Mouse (Mus musculus): ENCODE results near the gene Olfr324. TPM values are rescaled to one million over a fixed set of nuclear protein-coding genes. Genes with fewer than 3 reads are reported as not detected.
A peak's percentile ranks its signal among the peaks of the same experiment; 100 is the strongest.

Gene Olfr324
- polyA plus RNA-seq, 1 experiment from 2014 or later, result not detected

DNA sequence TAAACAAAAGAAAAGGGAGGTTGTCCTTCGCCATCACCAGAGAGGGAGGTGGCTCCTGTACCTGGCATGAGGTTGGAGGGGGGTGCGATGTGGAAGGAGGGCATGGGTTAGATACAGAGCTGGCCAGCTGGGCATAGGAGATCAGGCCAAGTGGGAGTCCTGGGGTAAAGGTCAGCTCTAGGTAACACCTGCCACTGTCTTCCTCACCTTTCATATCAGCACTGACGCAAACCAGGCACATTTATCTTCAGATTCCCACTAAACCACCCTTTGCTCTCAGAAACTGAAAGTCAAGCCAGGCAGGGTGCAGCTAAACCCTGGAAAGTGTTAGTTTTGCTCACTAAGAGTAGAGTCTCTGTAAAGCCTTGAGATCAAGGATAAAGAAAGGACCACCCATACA lies 23.5 kb downstream of the Olfr324 start:
- 29% methylated on average over 3 of the region's 3 CpGs for WGBS
- DNase-seq (ENCODE audit: low spot score) (no peak), ATAC-seq (replicated peaks; ENCODE audit: low FRiP score, low TSS enrichment, low read depth) (peak; percentile 55)
- Histone ChIP-seq H3K36me3 (ENCODE audit: control insufficient read depth, insufficient read depth, low read length) (no peaks in the 10 kb centered on the region), H3K4me1 (replicated peaks; ENCODE audit: control insufficient read depth, insufficient read depth, low read length) (no peaks in the 10 kb centered on the region), H3K27ac (ENCODE audit: low read depth) (no peak overlapping the region), H3K9me3 (ENCODE audit: control insufficient read depth, low read length) (no peaks in the 10 kb centered on the region), H3K4me3 (ENCODE audit: low read depth, low read length) (no peak overlapping the region), H3K9ac (ENCODE audit: low read length) (no peak overlapping the region), H3K27me3 (replicated peaks; ENCODE audit: control insufficient read depth, insufficient read depth, low read length) (no peaks in the 10 kb centered on the region), H3K4me2 (ENCODE audit: low read length) (no peak overlapping the region)

DNA sequence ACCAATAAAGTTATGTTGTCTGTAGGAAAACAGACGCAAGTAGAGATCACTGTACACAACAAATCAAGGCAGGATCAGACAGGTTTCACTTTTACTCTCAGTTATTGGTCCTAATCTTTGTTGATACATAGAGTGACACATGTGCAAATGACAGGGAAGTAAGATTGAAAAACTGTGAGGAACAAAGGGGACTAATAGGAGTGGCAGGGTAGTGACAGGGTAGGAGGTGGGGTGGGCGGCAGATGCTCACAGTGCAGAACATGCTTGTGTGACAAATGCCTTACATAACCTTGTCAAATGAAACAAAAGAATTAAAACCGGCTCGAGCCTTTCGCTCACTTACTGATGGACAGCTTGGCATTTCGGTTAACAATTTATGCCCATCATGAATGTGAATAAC lies 23.9 kb downstream of the Olfr324 start:
- H3K4me2 ChIP-seq (ENCODE audit: low read length), result no peak overlapping the region
- H3K27ac ChIP-seq (ENCODE audit: low read depth), result no peak overlapping the region
- ATAC-seq (replicated peaks; ENCODE audit: low FRiP score, low TSS enrichment, low read depth) (peak; percentile 66; the same call in 1 of the 2 replicates), DNase-seq (ENCODE audit: low spot score) (no peak)
- H3K9ac ChIP-seq (ENCODE audit: low read length), result no peak overlapping the region
- H3K9me3 ChIP-seq (ENCODE audit: control insufficient read depth, low read length), result no peaks in the 10 kb centered on the region
- no peaks in the 10 kb centered on the region for H3K4me1 ChIP-seq (replicated peaks; ENCODE audit: control insufficient read depth, insufficient read depth, low read length)
- no peak overlapping the region for H3K4me3 ChIP-seq (ENCODE audit: low read depth, low read length)
- H3K36me3 ChIP-seq (ENCODE audit: control insufficient read depth, insufficient read depth, low read length), result no peaks in the 10 kb centered on the region
- H3K27me3 ChIP-seq (replicated peaks; ENCODE audit: control insufficient read depth, insufficient read depth, low read length), result no peaks in the 10 kb centered on the region
- 63% methylated on average over 6 of the region's 6 CpGs for WGBS

DNA sequence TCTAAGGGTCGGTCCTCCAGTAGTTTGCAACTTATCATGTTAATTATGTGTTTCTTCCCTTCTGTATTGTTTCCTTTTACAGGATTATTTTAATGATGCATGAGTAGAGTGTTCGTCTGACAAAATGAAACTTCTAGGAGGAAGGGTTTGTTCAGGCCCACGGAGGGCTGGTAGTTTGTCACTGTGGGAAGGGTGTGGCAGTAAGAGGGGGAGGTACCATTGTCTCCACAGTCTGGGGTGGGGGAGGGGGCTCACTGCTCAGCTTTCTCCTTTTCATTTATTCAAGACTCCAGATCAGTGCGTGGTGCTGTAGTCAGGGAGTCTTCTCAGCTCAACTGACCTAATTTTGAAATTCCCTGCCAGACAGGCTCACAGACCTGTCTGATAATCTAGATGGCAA lies 31.2 kb downstream of the Olfr324 start:
- Histone ChIP-seq H3K27ac (ENCODE audit: low read depth) (no peak overlapping the region), H3K4me1 (replicated peaks; ENCODE audit: control insufficient read depth, insufficient read depth, low read length) (no peaks in the 10 kb centered on the region), H3K9ac (ENCODE audit: low read length) (no peak overlapping the region), H3K4me2 (ENCODE audit: low read length) (no peak overlapping the region), H3K36me3 (ENCODE audit: control insufficient read depth, insufficient read depth, low read length) (no peaks in the 10 kb centered on the region), H3K4me3 (ENCODE audit: low read depth, low read length) (no peak overlapping the region), H3K9me3 (ENCODE audit: control insufficient read depth, low read length) (no peaks in the 10 kb centered on the region), H3K27me3 (replicated peaks; ENCODE audit: control insufficient read depth, insufficient read depth, low read length) (no peaks in the 10 kb centered on the region)
- DNase-seq (ENCODE audit: low spot score) (no peak), ATAC-seq (replicated peaks; ENCODE audit: low FRiP score, low TSS enrichment, low read depth) (no peak)
- WGBS, result 55% methylated on average over 4 of the region's 4 CpGs

DNA sequence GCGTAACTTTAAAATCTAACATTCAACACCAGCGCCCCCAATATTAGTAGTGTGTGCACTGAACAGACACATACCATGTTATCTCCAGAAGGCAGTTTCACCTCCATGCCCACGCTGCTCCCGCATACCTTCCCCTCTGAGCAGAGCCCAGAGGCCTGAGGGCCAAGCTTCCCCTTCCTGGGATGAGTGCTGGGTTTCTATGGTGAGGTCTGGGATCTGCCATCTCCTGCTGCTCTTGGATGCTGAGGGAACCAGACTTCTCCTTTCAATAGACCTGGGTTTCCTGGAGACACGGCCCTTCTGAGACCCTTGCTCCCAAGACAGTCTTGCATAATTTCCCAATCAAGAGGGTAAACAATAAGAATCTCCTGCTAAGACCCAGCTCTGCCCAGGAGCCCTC lies 35.5 kb downstream of the Olfr324 start, which contains the start of gene Olfr323:
TSS of gene Olfr323 (minus strand) at position 101 of the 400 bp plus-strand sequence.
- H3K27ac ChIP-seq (ENCODE audit: low read depth), result no peak within 1 kb of the TSS
- H3K4me2 ChIP-seq (ENCODE audit: low read length), result no peak within 1 kb of the TSS
- H3K4me1 ChIP-seq (replicated peaks; ENCODE audit: control insufficient read depth, insufficient read depth, low read length), result no peaks in the 10 kb centered on the region
- WGBS, result 79% methylated on average over 5 of the region's 5 CpGs
- H3K36me3 ChIP-seq (ENCODE audit: control insufficient read depth, insufficient read depth, low read length), result no peaks in the 10 kb centered on the region
- no peak for DNase-seq (ENCODE audit: low spot score)
- H3K27me3 ChIP-seq (replicated peaks; ENCODE audit: control insufficient read depth, insufficient read depth, low read length), result no peaks in the 10 kb centered on the region
- no peaks in the 10 kb centered on the region for H3K9me3 ChIP-seq (ENCODE audit: control insufficient read depth, low read length)
- H3K9ac ChIP-seq (ENCODE audit: low read length), result no peak within 1 kb of the TSS
- H3K4me3 ChIP-seq (ENCODE audit: low read depth, low read length), result no peak within 1 kb of the TSS
- ATAC-seq (replicated peaks; ENCODE audit: low FRiP score, low TSS enrichment, low read depth), result no peak

DNA sequence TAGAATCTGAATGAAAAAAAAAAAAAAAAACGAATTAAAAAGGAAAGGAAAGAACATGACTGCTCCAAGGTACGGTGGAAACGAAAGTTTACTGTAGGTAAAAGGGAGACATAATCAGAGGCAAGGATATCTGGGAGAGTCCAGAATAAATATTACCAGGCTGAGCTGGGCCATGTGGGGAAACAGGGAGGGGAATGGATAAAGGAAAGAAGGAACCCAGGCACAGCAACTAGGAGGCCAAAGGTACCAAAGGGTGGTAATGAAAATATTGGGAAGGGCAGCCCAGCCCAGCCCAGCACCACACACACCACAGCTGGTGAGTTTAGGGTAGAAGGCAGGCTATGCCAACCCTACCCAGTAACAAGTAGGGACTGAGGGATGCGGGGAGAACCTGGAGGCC lies 40.0 kb downstream of the Olfr324 start:
- ATAC-seq (replicated peaks; ENCODE audit: low FRiP score, low TSS enrichment, low read depth) (no peak), DNase-seq (ENCODE audit: low spot score) (no peak)
- 48% methylated on average over 4 of the region's 4 CpGs for WGBS
- no peaks in the 10 kb centered on the region for H3K9me3 ChIP-seq (ENCODE audit: control insufficient read depth, low read length)
- H3K36me3 ChIP-seq (ENCODE audit: control insufficient read depth, insufficient read depth, low read length), result no peaks in the 10 kb centered on the region
- 0 out of 2 replicates have a peak, but pooled peaks cover 2% of the 10 kb centered on the region for H3K27me3 ChIP-seq (replicated peaks; ENCODE audit: control insufficient read depth, insufficient read depth, low read length)
- H3K27ac ChIP-seq (ENCODE audit: low read depth), result no peak overlapping the region
- no peaks in the 10 kb centered on the region for H3K4me1 ChIP-seq (replicated peaks; ENCODE audit: control insufficient read depth, insufficient read depth, low read length)
- no peak overlapping the region for H3K4me2 ChIP-seq (ENCODE audit: low read length)
- no peak overlapping the region for H3K4me3 ChIP-seq (ENCODE audit: low read depth, low read length)
- no peak overlapping the region for H3K9ac ChIP-seq (ENCODE audit: low read length)

DNA sequence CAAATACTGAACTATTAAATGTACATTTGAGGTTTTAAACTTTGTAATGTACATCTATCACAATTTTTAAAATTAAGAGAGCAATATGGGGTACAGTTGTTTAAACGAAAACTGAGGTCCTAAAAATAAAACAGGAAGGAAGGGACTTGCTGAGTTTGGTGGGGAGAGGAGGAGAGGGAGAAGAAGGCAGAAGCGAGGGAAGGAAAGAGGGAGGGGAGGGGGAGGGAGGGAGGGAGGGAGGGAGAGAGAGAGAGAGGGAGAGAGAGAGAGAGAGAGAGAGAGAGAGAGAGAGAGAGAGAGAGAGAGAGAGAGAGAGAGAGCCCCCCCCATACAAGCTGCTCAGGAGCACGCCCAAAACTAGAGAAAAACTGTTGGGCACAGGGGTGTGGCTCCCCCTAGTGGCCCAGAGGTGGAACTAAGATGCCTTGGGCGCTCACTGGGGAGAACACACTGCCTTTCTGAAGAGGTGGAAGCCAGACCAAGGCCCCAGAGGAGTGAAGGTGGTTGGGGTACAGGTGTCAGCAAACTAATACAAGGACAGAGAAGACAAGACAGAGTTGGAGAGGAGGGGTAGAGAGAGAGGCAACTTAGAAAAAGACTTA lies 41.6 kb downstream of the Olfr324 start:
- peaks cover 11% of the 10 kb centered on the region; the same call in 1 of the 2 replicates for H3K27me3 ChIP-seq (replicated peaks; ENCODE audit: control insufficient read depth, insufficient read depth, low read length)
- WGBS, result 31% methylated on average over 4 of the region's 4 CpGs
- no peaks in the 10 kb centered on the region for H3K9me3 ChIP-seq (ENCODE audit: control insufficient read depth, low read length)
- H3K9ac ChIP-seq (ENCODE audit: low read length), result no peak overlapping the region
- H3K27ac ChIP-seq (ENCODE audit: low read depth), result no peak overlapping the region
- H3K4me1 ChIP-seq (replicated peaks; ENCODE audit: control insufficient read depth, insufficient read depth, low read length), result peaks cover 6% of the 10 kb centered on the region; the same call in 1 of the 2 replicates
- DNase-seq (ENCODE audit: low spot score), result no peak
- ATAC-seq (replicated peaks; ENCODE audit: low FRiP score, low TSS enrichment, low read depth), result no peak
- no peak overlapping the region for H3K4me2 ChIP-seq (ENCODE audit: low read length)
- H3K4me3 ChIP-seq (ENCODE audit: low read depth, low read length), result no peak overlapping the region
- H3K36me3 ChIP-seq (ENCODE audit: control insufficient read depth, insufficient read depth, low read length), result no peaks in the 10 kb centered on the region

DNA sequence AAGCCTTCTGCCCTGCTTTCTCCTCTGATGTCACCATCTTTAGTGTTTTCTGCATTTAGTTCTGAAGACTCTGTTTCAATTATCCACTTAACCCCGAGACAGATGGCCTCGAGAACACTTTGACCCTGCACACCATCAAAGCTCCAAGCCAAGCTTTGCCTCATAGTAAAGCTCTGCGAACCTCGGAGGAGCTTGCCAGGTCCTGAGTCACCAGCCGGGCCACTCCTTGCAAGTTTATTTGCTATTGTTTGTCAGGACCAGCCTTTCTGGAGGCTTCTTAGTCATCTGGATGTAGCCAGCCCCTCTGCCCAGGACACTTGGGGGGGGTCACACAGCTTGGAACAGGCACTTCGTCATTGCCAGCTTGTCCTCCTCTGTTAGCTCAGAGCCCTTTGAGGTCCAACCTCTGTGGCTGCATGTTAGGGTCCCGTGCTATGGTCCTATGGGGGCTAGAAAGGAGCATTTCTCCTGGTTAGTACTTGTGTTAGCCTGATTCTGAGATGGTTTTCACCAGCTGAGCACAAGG lies 43.3 kb downstream of the Olfr324 start:
- H3K4me2 ChIP-seq (ENCODE audit: low read length), result no peak overlapping the region
- H3K4me3 ChIP-seq (ENCODE audit: low read depth, low read length), result no peak overlapping the region
- H3K9ac ChIP-seq (ENCODE audit: low read length), result no peak overlapping the region
- H3K4me1 ChIP-seq (replicated peaks; ENCODE audit: control insufficient read depth, insufficient read depth, low read length), result peaks cover 6% of the 10 kb centered on the region; the same call in 1 of the 2 replicates
- DNase-seq (ENCODE audit: low spot score) (no peak), ATAC-seq (replicated peaks; ENCODE audit: low FRiP score, low TSS enrichment, low read depth) (no peak)
- no peaks in the 10 kb centered on the region for H3K36me3 ChIP-seq (ENCODE audit: control insufficient read depth, insufficient read depth, low read length)
- WGBS, result 45% methylated on average over 7 of the region's 7 CpGs
- no peak overlapping the region for H3K27ac ChIP-seq (ENCODE audit: low read depth)
- H3K27me3 ChIP-seq (replicated peaks; ENCODE audit: control insufficient read depth, insufficient read depth, low read length), result peaks cover 14% of the 10 kb centered on the region; the same call in 1 of the 2 replicates
- H3K9me3 ChIP-seq (ENCODE audit: control insufficient read depth, low read length), result no peaks in the 10 kb centered on the region

DNA sequence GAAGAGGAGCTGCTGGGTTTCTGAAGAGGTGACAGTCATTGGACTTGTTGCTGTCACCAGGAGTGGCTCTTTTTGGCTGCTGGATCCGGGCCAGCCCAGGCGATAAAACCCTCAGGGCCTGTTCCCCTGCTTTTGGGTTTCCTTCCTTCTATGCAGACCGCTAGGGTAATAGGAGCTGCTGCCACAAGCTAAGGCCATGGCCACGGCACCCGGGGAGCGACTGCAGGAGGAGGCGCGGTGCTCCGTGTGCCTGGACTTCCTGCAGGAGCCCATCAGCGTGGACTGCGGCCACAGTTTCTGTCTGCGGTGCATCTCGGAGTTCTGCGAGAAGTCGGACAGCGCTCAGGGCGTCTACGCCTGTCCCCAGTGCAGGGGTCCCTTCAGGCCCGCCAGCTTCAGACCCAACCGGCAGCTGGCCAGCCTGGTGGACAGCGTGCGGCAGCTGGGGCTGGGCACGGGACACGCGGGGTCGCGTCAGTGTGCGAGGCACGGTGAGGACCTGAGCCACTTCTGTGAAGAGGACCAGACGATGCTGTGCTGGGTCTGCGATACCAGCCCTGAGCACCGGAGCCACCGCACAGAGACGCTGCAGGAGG lies 45.5 kb downstream of the Olfr324 start, which contains the start of gene Trim58:
TSS of gene Trim58 (plus strand) at position 194 of the 596 bp plus-strand sequence.
- Histone ChIP-seq H3K9ac (ENCODE audit: low read length) (0 out of 2 replicates have a peak within 1 kb of the TSS, but pooled peaks have one; percentile 11), H3K27me3 (replicated peaks; ENCODE audit: control insufficient read depth, insufficient read depth, low read length) (peaks cover 14% of the 10 kb centered on the region; the same call in 1 of the 2 replicates), H3K4me1 (replicated peaks; ENCODE audit: control insufficient read depth, insufficient read depth, low read length) (peaks cover 6% of the 10 kb centered on the region; the same call in 1 of the 2 replicates), H3K9me3 (ENCODE audit: control insufficient read depth, low read length) (no peaks in the 10 kb centered on the region), H3K4me2 (ENCODE audit: low read length) (peak within 1 kb of the TSS; percentile 67), H3K27ac (ENCODE audit: low read depth) (no peak within 1 kb of the TSS), H3K36me3 (ENCODE audit: control insufficient read depth, insufficient read depth, low read length) (no peaks in the 10 kb centered on the region), H3K4me3 (ENCODE audit: low read depth, low read length) (peak within 1 kb of the TSS; percentile 32)
- ATAC-seq (replicated peaks; ENCODE audit: low FRiP score, low TSS enrichment, low read depth) (0 out of 2 replicates have a peak, but pooled peaks have one; percentile 40), DNase-seq (ENCODE audit: low spot score) (peak; percentile 73)
- WGBS, result 5% methylated on average over 34 of the region's 34 CpGs

Measured in intestine, embryonic 14.5 days (tissue).